Mouse (Mus musculus) forebrain, postnatal 0 days (tissue): Measurements from ENCODE around the gene Krt17. TPM values are rescaled to one million over a fixed set of nuclear protein-coding genes. Genes with fewer than 3 reads are reported as not detected.
A peak's percentile ranks its signal among the peaks of the same experiment; 100 is the strongest.

ENCODE experiments used
- ATAC-seq: fragments of 200-750 bp; cut with Nextera tagmentation; 2 replicates; pipeline ENCODE4 v1.8.0; 2017; ENCODE audit warnings: mild to moderate bottlenecking, moderate library complexity
- DNase-seq: peaks from one replicate; pipeline ENCODE4 v3.0.0-alpha.2; 2015
- H3K27ac ChIP-seq: fragments of 300-500 bp; sonication (generic); 2 replicates; pipeline ENCODE4 v1.5.1; 2014; ENCODE audit warnings: low read depth, mild to moderate bottlenecking, antibody characterized with exemption, low read length, moderate library complexity, mixed read lengths
- H3K27me3 ChIP-seq: fragments of 300-500 bp; sonication (generic); 2 replicates; pipeline ENCODE4 v1.6.1; 2014; ENCODE audit warnings: mild to moderate bottlenecking, low read length, mixed read lengths; ENCODE audit not compliant: insufficient read depth
- H3K36me3 ChIP-seq: fragments of 300-500 bp; sonication (generic); 2 replicates; pipeline ENCODE4 v1.6.1; 2014; ENCODE audit warnings: mild to moderate bottlenecking, moderate library complexity; ENCODE audit not compliant: insufficient read depth
- H3K4me1 ChIP-seq: fragments of 300-500 bp; sonication (generic); 2 replicates; pipeline ENCODE4 v1.6.1; 2014; ENCODE audit warnings: antibody characterized with exemption; ENCODE audit not compliant: insufficient read depth
- H3K4me2 ChIP-seq: fragments of 300-500 bp; sonication (generic); 2 replicates; pipeline ENCODE4 v1.6.1; 2014; ENCODE audit warnings: low read depth, mild to moderate bottlenecking, moderate library complexity
- H3K4me3 ChIP-seq: fragments of 300-500 bp; sonication (generic); 2 replicates; pipeline ENCODE4 v1.5.1; 2014; ENCODE audit warnings: low read depth, low read length, mixed read lengths
- H3K9ac ChIP-seq: fragments of 300-500 bp; sonication (generic); 2 replicates; pipeline ENCODE4 v1.6.1; 2014; ENCODE audit warnings: mild to moderate bottlenecking
- H3K9me3 ChIP-seq: fragments of 300-500 bp; sonication (generic); 2 replicates; pipeline ENCODE4 v1.6.1; 2016; ENCODE audit warnings: low read length
- CTCF ChIP-seq: sonication (generic); IDR thresholded peaks from 2 replicates; pipeline ENCODE4 v1.5.1; 2016; ENCODE audit warnings: antibody characterized with exemption, control low read depth, low read depth
- WGBS: fragments of 180-500 bp; shearing (Covaris S2); extraction: QIAGEN DNeasy Blood & Tissue Kit; methylation state at CpG from one replicate; pipeline ENCODE4 v1.1.7; 2014; 5-methylcytosine and 5-hydroxymethylcytosine counted together
- polyA plus RNA-seq: library from polyadenylated mRNA; unstranded; fragments of >200 nt; fragmentation: Nextera tagmentation; extraction: Ambion mirVana; gene quantifications from 2 replicates; pipeline ENCODE4 v1.2.1, GENCODE M21; 2015
- total RNA-seq: library from RNA; depleted of rRNA; stranded (reverse); fragments of >200 nt; gene quantifications from 2 replicates; pipeline ENCODE4 v1.2.3, GENCODE M21; 2014

Gene Krt17
- total and polyA plus RNA-seq, 2 experiments from 2014 or later, result 0.51 TPM; not detected in 1

DNA sequence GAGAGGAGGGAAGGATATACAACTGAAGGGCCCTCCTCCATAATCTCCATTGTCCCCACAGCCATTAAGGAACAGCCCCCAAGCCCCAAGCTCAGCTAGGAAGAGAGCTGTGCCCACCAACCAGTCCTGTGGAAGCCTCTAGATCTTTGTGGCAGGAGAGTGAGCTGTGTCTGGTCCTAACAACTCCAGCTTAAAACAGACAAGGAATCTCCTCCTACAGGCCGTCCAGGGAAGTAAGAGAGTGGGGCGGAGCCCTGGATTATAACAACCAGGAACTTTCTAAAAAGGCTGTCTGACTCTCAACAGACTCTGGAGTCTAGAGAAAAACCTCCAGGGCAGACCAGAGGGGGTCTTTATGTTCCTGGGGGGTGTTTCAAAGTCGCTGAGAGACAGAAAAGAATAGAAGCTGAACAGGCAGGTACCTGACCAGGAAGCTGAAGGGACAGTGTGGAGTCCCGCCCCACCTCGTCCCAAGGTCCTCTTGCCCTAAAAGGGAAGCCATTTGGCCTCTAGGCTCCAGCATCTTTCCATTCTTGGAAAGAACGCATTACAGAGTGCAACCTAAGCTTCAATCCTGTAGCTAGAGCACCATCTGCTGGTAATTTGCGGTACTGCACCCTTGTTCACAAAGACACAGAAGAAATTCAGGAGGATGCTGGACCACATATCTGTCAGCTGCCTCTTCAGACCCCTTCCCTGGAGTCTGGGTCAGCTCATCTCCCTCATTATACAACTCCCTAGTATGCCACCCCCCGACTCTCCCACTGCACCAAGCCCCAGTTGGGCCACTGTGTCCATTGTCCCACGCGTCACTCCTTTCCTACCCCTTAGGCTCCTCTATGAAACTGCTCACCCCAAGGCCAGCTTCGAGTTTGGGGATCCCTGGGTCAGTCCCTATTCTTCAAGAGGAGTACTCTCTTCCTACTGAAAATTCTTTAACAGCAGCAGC lies 21.0 kb upstream of the Krt17 start:
- ATAC-seq (peak; percentile 81), DNase-seq (peak; percentile 95)
- Histone ChIP-seq H3K27me3 (no peaks in the 10 kb centered on the region), H3K4me1 (no peaks in the 10 kb centered on the region), H3K4me3 (no peak overlapping the region), H3K9me3 (no peaks in the 10 kb centered on the region), H3K27ac (no peak overlapping the region), H3K36me3 (no peaks in the 10 kb centered on the region), H3K9ac (peak overlapping the region; percentile 19; the same call in 1 of the 2 replicates), H3K4me2 (no peak overlapping the region)
- WGBS, result 20% methylated on average over 11 of the region's 11 CpGs
- TF ChIP-seq CTCF, result peak; percentile 99

DNA sequence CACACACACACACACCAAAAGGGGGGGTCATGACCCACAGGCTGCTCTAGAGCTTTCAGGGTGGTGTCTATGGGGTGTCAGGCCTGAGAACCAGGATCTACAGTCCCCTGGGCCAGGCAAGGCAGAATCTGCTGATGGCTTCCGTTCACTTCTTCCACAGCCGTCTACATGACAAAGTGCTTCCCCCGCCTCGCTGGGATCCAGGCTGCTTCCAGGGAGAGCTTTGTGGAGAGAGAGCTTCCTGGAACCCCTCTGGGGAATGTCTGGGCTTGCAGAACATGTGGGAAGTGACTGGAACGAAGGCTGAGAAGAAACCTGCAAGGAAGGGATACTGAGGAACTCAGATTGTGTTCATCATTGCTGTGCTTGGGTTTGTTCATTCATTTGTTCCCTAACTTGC lies 17.9 kb upstream of the Krt17 start:
- no peaks in the 10 kb centered on the region for H3K9me3 ChIP-seq
- H3K36me3 ChIP-seq, result no peaks in the 10 kb centered on the region
- no peak for TF ChIP-seq CTCF
- H3K27me3 ChIP-seq, result no peaks in the 10 kb centered on the region
- H3K4me1 ChIP-seq, result no peaks in the 10 kb centered on the region
- H3K9ac ChIP-seq, result no peak overlapping the region
- H3K4me2 ChIP-seq, result no peak overlapping the region
- no peak for DNase-seq
- ATAC-seq, result no peak
- no peak overlapping the region for H3K27ac ChIP-seq
- 68% methylated on average over 5 of the region's 5 CpGs for WGBS
- H3K4me3 ChIP-seq, result no peak overlapping the region

DNA sequence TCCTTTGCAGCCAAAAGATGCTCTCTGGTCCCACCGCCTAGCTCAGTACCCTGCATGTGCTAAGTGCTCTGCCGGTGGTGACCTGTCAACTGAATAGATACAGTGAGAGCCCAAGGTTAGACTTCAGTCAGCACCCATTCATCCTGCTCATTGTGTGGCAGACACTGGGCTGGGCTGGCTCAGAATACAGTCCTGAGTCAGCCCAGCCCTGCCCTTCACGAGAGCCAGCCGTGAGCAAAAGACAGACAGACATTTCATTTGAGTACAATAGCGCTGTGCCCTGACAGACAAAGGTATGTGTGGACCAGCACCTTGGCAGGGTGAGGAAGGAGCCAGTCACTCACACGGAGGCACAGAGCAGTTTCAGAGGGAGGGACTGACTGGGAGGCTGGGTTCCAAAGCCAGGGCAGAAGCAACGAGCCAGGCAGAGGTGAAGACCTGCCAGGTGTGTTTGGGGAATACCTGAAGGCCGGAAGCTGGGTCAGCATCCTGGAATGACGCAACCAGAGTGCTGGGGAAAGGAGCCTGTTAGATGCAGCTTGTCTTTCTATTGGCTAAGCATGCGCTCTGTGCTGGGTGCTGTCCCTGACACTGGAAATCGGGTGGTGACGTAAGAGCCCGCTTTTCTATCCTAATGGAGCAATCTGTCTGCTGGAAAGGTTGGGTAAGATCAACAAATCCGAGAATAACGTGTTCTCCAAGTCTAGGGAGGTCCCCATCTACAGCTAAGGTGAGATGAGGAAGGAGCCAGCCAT lies 17.1 kb upstream of the Krt17 start:
- Histone ChIP-seq H3K9ac (no peak overlapping the region), H3K9me3 (no peaks in the 10 kb centered on the region), H3K27me3 (no peaks in the 10 kb centered on the region), H3K36me3 (no peaks in the 10 kb centered on the region), H3K4me3 (no peak overlapping the region), H3K4me2 (no peak overlapping the region), H3K4me1 (no peaks in the 10 kb centered on the region), H3K27ac (no peak overlapping the region)
- DNase-seq, result no peak
- no peak for ATAC-seq
- TF ChIP-seq CTCF, result no peak
- 74% methylated on average over 15 of the region's 15 CpGs for WGBS

DNA sequence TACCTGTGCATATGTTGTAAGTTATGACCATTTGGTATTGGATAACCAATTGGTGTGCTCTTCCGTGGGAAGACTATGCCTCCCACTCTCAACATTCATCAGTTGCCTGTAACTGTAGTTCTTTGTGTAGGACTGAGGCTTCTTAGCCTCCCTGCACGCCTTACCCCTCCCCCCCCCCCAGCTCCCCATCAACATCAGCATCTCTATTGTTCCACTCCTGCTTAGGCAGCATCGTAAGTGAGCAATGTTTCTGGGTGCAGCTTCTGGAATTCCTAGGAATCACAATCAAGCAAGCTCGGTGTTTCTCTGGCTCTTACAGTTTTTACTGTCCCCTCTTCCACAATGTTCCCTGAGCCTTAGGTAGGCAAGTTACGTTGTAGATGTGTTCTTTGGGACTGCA lies 14.6 kb upstream of the Krt17 start:
- H3K4me3 ChIP-seq, result no peak overlapping the region
- no peak overlapping the region for H3K9ac ChIP-seq
- no peaks in the 10 kb centered on the region for H3K9me3 ChIP-seq
- no peaks in the 10 kb centered on the region for H3K36me3 ChIP-seq
- no peaks in the 10 kb centered on the region for H3K27me3 ChIP-seq
- H3K27ac ChIP-seq, result no peak overlapping the region
- no peaks in the 10 kb centered on the region for H3K4me1 ChIP-seq
- no peak for TF ChIP-seq CTCF
- WGBS, result 25% methylated on average over 5 of the region's 5 CpGs
- H3K4me2 ChIP-seq, result no peak overlapping the region
- DNase-seq (no peak), ATAC-seq (peak; percentile 48; the same call in 1 of the 2 replicates)

DNA sequence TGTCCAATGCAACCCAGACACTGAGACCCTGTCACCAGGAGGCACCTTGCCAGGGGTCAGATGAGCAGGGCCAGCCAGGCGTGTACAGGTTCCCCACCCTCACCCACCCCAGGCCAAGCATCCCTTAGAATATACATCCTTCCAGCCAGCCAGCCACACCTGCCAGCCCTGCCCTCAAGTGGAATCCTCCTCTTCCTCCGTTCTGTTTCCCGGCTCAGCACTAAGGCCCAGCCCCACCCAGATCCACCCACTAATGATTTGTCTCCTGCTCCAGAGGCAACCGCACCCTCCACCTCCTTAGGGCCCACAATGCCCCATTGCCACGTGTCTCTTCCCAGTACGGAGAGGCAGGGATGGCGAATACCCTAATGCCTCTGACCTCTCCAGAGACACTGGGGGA lies 13.9 kb upstream of the Krt17 start:
- H3K4me3 ChIP-seq, result no peak overlapping the region
- DNase-seq (no peak), ATAC-seq (no peak)
- TF ChIP-seq CTCF, result no peak
- no peaks in the 10 kb centered on the region for H3K27me3 ChIP-seq
- no peak overlapping the region for H3K9ac ChIP-seq
- no peaks in the 10 kb centered on the region for H3K9me3 ChIP-seq
- H3K36me3 ChIP-seq, result no peaks in the 10 kb centered on the region
- H3K4me2 ChIP-seq, result no peak overlapping the region
- H3K27ac ChIP-seq, result no peak overlapping the region
- no peaks in the 10 kb centered on the region for H3K4me1 ChIP-seq
- 75% methylated on average over 7 of the region's 7 CpGs for WGBS

DNA sequence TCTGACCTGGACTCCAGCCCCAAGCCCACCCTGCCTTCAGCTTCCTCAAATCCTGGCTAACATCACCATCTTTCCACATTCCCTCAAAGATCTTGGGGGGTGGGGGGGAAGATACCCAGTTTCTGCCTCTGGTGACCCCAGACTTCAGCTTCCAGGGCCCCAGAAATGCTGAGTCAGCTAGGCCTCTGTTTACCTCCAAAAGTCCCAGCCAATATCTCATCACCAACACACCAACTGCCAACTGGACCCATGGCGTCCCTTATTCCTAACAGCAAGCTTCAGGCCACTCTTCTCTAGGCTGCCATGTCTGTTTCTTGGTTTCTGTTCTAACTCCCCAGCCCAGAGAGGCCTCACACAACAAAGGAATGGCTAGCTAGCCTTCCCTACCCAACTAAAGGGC lies 11.0 kb upstream of the Krt17 start:
- no peak overlapping the region for H3K4me3 ChIP-seq
- H3K4me2 ChIP-seq, result no peak overlapping the region
- no peak for ATAC-seq
- no peaks in the 10 kb centered on the region for H3K4me1 ChIP-seq
- 91% methylated on average over 1 of the region's 1 CpGs for whole genome bisulfite sequencing
- no peak overlapping the region for H3K27ac ChIP-seq
- H3K9me3 ChIP-seq, result no peaks in the 10 kb centered on the region
- H3K36me3 ChIP-seq, result no peaks in the 10 kb centered on the region
- no peaks in the 10 kb centered on the region for H3K27me3 ChIP-seq
- TF ChIP-seq CTCF, result no peak
- no peak overlapping the region for H3K9ac ChIP-seq
- no peak for DNase-seq

DNA sequence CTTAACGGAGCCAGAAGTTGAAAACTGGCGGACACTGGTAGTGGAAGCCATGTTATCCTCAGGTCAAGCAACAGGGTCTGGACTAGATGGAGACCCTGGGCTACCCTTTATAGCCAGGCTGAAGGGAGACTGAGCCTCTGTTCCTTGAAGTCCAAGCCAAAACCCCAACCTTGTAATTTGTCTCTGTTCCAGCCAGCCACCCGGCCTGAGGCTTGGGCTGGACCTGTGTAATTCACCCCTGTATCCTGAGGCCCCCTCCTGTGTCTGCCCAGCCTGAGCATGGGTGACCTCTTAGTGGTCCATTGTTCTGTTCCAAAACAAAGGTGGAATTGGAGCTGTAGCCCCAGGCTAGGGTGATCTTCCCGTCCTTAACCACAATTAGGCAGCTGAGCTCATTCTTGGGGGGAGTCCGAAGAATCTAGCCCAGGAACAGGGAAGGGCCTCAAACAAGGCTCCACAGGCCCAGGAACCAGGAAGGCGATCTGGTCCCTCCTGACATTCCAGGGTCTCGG lies 9.0 kb upstream of the Krt17 start, which contains the start of gene Krt42:
TSS of gene Krt42 (minus strand) at position 51 of the 512 bp plus-strand sequence.
- DNase-seq, result no peak
- 84% methylated on average over 7 of the region's 7 CpGs for WGBS
- Histone ChIP-seq H3K27ac (no peak within 1 kb of the TSS), H3K27me3 (no peaks in the 10 kb centered on the region), H3K4me2 (no peak within 1 kb of the TSS), H3K4me1 (no peaks in the 10 kb centered on the region), H3K9ac (no peak within 1 kb of the TSS), H3K36me3 (no peaks in the 10 kb centered on the region), H3K9me3 (no peaks in the 10 kb centered on the region), H3K4me3 (no peak within 1 kb of the TSS)
- no peak for ATAC-seq
- TF ChIP-seq CTCF, result no peak
